Mouse (Mus musculus) gastrocnemius, postnatal 4 days (tissue): ENCODE data around the gene Tgm2. TPM values are rescaled to one million over a fixed set of nuclear protein-coding genes. Genes with fewer than 3 reads are reported as not detected.

ENCODE experiments used
- DNase-seq, 2 experiments: peaks; one replicate each; pipeline ENCODE4 v3.0.0; 2021 to 2022; ENCODE audit warnings: low spot score in 2 of 2, mixed read lengths in 2 of 2
- total RNA-seq, 2 experiments: library from RNA; stranded (reverse); gene quantifications; 2 replicates each; pipeline ENCODE4 v1.2.3; 2021

The Tgm2 gene
- total RNA-seq, 2 experiments from 2014 or later: 81.0 to 130 TPM

DNA sequence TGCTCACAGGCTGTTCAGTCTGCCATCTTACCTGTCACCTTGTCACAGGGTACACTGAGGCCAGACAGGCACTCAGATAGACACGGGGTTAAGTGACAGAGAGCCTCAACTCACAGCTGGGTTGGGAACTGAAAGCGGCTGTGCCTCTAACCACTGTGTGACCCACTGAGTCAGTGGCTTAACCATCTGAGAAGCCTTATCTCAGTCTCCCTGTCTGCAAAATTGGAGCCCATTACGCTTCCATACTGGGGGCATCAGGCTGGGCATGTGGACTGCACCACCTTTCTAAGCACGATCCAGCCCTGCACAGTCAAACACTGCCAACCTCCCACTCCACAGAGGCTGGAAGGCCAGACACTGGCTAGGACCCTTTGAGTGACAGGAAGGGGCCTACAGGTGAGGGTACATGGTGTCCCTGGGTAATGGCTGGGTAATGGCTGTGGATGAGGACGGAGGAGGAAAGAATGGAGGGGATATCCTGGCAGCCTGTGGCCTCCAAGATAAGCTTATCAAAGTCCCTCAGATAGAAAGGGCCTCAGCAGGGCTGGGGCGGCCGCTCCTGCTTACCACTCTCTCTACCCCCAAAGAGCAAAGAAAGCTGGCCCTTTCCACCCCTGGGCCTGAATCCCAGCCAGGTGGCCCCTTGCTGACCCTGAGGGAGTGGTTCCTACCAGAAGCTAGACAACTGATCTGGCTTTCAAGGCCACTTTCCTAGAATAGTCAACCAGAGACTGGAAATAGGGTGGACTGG lies 4.4 kb downstream of the Tgm2 start:
- no peak for DNase-seq

DNA sequence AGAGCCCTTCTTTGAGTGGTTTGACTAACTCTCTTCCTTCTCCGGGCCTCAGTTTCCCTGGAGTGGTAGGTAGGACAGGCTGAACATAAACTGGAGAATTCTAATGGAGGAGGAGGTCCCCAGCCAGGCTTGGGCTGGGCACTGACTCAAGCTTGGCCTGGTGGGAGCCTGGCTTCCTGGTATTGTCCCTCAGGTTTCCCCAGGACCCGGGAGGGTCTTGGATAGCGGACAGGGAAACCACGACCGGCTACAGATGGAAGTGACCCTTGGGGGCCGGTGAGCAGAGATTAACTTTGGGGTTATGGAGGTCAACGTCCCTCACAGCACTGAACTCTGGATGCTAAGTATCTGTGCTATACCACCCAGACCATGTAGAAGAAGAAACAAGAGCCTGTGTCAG lies 5.0 kb downstream of the Tgm2 start:
- no peak for DNase-seq

DNA sequence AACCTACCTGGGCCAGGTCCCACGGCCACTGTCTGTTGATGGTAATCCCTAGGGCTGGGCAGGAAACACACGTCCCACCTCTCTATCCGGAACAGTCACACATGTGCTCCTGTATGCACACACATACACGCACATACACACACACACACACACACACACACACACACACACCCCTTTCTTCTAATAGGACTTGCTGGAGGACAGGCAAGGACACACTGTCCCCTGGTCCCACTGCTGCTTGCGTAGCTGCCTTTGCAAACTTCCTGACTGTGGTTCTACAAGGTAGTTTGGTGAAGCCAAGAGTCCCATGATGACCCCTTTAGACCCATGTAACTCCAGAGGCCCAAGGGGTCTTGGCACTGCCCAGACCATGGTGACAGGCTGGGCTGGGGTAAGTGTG lies 5.6 kb downstream of the Tgm2 start:
- DNase-seq: no peak

DNA sequence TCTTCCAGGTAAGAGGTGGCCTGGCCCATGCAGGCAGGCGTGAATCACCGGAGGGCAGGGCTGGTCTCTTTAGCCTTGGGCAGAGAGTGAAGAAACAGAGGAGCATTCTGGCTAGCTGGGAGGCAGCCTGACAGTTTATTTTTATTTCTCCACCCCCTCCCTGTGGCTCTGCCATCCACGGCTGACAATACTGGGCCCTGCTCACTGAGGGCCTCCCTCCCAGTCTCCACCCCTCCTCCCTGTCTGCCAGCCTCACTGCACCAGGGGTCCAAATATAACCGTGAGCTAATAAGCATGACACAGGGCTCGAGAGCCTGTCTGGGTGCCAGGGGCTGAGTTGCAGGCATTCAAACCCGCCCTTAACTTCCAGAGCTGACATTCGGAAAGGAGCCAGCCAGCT lies 6.6 kb downstream of the Tgm2 start:
- peak in 1 of 2 experiments; percentile 66 for DNase-seq

DNA sequence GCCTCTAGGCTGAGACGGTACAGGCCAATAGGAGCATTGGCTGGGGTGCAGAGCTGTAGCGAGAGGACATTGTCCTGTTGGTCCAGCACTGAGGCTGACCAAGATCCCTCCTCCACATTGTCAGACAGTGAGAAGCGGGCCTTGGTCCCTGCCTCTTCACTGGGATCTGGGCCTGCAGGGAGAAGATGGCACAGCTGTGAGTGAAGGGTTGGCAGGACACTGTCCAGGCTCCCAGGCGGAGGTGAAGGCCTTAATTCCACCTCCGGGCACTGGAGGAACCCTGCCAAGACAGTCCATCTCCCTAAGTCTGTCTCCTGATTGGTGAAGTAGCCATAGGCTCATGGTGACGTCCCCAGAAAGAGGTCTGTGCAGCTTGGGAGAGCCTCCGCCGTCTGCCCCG lies 7.5 kb downstream of the Tgm2 start:
- DNase-seq: no peak

DNA sequence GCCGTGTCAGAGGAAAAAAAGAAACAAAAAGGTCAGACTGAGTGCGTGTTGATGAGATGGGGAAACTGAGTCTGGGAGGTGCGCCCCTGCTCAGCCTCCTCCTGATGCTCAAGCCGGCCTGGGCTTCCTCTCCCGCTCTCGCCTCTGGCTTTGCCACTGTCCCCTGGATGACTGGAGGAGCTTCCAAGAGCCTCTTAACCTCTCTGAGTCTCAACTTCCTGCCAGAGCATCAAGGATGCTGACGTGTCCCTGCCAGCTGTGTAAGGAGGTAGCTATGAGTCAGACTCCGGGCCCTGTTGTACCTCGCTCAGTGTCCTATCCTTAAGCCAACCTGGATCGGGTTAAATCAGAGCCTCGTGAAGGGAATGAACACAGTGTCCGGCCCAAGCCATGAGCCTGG lies 8.5 kb downstream of the Tgm2 start:
- DNase-seq: no peak

DNA sequence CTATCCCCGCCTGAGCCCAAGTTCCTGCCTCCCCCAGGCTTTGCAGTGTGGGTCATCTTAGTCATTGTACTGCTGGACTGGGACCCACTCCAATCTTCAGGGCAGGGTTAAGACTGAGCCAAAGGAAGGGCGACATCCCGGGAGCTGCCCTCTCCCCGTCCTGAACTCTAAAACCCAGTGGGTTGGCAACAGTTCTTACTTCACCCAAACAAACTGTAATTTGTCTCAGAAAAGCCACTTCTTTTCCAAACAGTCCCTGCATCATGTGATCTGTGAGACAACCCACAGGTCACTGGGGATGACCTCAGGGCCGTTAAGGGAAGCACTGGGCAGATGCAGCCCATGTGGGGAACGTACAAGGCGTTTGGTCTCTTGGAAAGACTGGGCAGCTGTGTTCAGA lies 10.0 kb downstream of the Tgm2 start:
- DNase-seq: no peak

DNA sequence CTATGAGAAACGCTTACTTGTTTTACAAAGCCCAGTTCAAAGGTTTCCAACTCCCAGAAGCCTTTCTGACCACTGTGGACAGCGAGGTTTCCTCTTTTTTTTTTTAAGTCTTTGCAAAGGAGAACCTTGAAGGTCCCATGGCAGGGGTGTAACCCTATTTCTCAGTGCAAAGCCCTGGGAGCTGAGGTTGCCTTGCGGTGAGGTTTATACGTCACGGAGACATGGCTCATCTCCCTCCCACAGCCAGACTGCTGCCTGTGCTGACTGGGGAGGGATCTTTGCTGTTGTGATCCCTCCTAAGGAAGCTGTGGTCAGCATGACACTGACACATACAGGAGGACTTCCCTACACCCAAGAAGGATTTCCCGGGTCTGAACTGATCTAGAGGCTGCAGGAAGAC lies 13.2 kb downstream of the Tgm2 start:
- no peak for DNase-seq

DNA sequence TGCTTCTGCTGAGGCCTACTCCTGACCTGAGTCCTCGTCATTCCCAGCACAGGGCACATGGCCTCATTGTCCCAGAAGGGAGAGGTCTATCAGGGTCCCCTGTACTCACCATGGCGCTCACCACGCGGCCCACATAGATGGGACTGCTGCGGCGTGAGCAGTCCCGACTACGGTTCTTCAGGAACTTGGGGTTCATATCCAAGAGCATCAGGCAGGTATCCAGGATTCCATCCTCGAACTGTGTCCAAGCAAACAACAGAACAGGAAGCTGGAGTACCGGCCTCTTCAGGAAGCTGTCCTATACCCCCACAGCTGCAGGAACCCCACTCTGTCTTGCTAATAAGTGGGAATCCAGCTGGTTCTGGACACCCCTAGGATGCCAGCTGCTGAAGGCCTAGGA lies 13.9 kb downstream of the Tgm2 start:
- no peak for DNase-seq

DNA sequence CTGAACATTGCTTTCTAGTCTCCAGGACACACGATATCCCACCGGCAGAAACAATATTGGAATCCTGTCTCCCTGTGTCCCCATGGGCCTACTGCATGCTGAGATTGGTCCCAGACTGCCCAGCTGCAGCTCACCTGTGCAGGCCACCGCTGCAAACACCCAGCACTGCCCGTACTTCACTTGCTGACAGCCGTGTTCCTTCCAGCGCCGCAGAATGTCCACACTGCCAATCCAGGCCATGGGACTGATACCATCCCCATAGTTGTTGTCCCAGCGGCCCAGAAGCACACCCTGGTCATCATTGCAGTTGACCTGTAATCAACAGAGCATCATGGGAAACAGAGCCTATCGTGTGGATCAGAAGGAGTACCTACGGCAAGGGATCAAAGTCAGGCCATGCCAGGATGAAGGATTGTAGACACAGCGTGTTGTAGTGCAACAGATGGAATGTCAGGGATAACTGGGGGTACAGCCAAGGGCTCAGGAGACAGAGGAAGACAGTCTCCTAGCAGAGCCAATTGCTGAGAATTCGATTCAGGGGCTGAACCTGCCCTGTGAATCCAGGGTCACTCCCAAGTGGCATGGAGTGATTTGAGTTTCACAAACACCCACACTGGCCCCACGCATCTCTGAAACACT lies 14.9 kb downstream of the Tgm2 start:
- no peak for DNase-seq

DNA sequence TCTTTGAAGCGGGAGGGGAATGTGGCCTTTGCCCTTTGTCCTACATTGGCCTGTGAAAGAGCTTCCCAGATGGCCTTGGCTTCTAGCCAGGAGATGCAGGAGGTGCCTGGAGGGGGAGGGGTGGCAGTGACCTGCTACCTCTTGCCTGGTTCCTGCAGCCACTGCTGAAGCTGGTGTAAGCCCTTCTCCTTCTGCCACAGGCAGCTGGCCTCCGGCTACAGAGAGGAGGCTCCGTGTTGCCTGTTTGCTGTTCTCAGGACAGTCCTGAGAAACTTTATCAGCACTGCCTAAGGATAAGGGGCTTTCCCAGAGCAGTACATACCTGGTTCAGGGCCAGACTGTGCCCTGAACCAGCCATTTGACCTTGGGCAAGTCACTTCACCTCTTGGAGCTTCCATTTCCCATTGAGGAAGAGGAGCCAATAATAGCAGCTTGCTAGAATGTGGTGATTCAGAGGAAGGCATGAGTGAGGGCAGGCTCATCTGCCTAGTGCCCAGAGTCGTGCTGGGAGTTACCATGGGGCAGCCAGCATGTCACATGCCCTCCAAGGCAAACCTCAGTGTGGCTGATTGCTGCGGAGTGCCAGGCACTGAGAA lies 15.7 kb downstream of the Tgm2 start:
- no peak for DNase-seq

DNA sequence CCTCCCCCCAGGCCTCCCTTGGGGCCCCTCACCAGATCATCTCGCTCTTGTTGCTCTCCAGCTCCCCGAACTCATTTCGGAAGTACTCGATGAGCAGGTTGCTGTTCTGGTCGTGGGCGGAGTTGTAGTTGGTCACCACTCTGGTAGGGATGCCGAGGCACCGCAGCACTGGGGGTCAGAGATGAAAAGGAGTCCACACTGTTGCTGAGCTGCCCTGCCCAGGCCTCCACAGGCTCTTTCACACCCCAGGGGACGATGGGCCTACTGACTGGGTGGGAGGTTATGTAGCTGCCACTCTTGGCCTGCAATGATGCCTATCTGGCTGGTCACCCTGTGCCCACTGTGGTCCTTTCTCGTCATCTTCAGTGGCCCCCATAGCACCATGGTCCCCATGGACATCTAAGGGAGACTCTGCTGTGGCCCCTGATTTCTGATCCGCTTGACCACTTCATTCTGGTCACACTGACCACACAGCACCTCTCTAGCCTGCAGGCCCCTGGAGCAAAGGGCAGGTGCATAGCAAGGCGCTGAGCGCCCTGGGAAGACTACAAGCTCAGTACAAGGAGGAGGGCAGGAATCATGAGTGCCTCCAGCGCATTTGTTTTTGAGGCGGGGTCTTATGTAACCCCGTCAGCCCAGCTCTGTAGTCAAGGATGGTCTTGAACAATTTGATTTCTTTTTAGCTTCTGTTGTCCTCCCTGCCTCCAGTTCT lies 16.8 kb downstream of the Tgm2 start:
- DNase-seq: no peak

DNA sequence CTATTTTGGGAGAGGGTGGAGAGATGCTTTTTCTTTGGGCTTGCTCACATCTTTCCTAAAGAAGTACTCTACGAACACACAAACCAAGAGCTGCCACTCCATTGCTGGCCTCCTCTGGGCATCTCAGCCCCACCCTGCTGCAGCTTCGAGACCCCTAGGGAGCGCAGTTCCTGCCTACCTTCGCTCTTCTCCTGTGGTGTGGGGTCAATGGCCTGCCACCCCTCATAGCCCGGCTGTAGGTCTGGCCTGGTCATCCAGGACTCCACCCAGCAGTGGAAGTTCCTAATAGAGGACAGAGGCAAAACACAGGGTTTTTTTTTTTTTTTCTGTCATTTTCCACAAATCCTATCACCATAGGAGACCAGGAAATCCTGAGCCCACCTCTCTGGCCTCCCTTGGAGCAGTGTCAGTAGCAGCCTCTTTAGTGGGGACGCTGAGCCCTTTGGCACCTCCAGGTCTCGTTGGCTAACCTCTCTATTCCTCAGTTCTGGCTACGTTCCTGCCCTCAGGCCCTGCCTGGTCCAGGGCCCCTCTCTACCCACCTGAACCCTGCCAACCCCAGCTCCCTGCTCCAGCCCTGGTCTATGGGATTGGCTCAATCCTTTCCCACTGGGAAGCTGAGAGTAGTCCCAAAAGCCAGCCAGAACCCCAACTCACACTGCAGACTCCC lies 17.6 kb downstream of the Tgm2 start:
- no peak for DNase-seq

DNA sequence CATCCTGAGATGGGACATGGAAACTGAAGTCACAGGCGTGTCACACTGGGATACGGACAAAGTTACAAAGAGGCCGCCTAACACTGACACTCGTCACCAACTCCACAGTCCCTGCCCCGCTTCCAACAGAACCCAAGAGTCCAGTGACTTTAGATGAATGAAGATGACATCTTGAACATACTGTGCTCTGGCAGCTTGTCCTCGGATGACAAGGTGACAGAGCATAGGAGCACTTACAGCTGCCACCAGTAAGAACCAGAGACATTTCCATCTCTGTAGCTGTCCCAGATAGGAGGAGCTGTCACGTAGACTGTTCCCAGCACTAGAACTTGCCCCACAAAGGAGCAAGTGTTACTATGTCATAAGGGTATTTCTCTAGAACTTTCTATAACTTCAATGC lies 18.4 kb downstream of the Tgm2 start:
- DNase-seq: no peak

DNA sequence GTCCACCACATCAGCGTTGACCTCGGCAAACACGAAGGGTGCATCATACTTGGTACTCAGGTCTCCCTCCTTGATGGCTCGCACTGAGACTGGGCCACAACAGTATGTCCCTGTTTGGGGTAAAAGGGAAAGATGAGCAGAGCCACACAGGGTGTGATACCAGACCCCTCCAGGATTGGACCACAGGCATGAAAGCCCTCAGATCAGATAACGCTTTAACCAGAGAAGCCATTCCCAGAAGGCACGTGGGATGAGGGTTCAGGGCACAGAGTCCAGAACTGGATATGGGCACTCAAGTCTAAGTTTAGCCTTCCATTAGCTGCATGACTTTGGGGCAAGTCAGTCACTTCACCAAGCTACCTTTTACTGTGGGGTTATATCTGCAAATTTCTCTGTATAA lies 19.0 kb downstream of the Tgm2 start:
- no peak for DNase-seq

DNA sequence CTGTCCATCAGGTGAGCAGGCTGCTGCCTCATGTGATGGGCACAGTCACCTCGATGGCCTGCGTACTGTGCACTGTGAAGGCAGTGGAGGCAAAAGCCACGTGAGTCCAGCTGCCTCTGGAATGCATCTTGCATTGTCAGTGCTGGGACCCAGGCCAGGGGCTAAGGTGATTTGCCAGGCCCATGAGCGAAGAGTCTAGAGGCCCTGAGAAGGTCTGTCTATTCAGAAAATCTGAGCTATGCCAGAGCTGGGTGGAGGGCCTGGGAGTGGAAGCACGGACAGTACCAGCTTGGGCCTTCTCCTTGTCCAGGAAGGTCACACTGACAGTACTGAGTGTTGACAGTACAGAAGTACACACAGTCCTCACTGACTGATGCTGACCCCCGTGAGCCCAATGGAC lies 23.4 kb downstream of the Tgm2 start:
- no peak for DNase-seq

DNA sequence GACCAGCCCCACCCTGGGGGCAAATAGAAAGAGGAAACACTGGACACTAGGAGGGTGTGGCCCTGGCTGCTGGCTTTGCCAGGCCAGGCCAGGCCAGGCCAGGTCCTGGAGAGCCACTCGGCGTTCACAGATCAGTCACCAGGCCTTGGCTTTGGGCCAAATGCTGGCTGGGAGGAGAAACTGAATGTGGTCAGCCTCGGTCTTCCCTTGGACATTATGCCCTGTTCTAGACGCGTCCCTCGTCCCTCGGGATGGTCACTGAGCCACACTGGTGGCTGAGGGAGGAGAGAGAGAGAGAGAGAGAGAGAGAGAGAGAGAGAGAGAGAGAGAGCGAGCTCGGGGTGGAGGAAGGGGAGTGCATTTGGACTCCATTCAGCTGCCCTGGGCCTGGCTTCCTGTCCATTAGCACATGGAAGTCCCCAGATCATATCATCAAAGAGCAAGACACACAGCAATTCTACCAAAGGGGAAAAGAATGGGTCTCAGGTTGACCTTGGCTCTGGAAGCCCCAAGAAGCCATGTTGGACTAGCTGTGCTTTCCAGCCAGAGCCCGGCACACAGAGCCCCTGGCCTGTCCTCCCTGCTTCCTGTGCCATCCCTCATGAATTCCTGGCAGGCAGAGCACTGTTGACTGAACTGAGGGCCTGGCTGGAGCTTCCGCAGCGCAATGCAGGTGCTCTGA lies 24.4 kb downstream of the Tgm2 start:
- DNase-seq: peak in 1 of 2 experiments; percentile 73

DNA sequence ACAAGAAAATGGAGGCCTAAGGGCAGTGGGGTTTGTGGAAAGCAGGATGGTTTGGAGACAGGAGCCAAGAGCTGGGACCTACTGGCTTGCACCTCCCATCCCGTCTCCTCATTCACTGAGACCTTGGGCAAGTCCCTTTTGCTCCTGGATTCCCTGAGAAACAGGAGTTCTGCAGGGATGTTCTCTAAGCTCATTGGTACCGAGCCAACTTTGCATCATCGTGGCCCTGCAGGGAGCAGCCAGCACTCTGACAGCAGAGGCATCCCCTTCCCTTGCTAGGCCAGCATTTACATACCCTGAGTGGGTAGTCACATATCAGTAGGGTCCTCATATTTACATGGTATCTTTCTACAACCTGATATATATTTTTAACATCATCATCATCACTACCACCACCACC lies 25.4 kb downstream of the Tgm2 start:
- DNase-seq: no peak

DNA sequence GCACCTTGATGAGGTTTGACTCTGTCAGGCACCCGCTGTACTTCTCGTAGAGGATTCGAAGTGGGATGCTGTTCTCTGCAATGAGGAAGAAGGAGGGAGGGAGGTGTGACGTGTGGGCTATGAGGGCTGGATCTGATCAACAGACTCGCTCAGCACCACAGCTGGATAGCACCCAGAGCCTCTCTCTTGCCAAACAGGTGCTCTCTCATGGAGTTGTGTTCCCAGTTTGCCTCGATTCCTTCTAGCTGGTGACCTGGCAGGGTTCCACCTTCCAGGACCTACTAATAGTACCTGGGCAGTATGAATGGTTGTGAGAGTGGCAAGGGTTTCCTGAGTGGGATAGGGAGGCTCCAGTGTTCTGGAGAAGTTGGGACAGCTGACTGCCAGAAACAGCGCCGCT lies 26.0 kb downstream of the Tgm2 start:
- no peak for DNase-seq

DNA sequence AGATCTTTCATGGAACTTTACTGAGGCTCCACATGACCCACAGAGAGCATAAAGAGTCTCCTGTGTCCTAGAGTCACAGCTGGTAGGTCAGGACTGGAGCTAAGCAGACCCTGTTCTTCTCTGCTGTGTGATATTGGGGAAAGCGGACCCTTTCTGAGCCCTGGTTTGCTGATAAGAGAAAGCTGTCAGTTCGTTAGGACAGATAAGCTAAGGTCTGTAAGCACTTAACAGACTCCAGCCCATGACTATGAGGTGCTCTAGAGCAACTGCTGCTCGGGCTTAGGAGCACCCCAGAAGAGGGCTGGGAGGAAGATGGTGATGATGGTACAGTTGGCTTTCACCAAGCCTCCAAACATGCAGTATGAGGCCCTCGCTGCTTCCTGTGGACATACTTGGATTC lies 27.1 kb downstream of the Tgm2 start:
- DNase-seq: no peak

DNA sequence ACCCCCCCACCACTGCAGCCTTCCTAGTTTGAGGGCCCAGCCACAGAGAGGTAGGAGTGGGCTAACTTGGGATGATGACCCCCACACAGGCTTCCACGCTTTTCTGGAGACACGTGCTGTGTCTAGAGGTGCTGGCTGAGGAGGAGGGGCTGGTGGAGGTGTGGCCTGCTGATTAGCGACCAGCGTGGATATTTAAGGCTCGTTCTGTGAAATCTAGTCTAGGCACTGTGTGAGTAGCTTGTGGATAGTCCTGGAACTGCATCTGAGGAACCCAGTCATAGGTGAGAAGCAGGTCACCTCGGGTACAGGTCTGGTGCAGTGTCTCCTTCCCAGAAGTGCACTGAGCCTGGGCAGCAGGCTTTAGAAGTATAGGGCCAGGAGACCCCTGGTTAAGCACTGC lies 29.6 kb downstream of the Tgm2 start:
- no peak for DNase-seq
